32 mouse cellular contexts compared by ENCODE assay signal in genomic region chr1:56822735-56823134, GRCm38 (mm10).
"Had no signal": no experiment of that assay in that cellular context is flagged by ENCODE, and none has a peak within 500 bp of the region (broad histone marks: within the 10 kb centered on the region; RNA-seq: fewer than 3 reads in every experiment).

No protein-coding gene starts in this region.

- H3K4me2 ChIP-seq: limb, embryonic 12.5 days; limb, embryonic 13.5 days; limb, embryonic 15.5 days; liver, embryonic 11.5 days; liver, embryonic 12.5 days; liver, embryonic 13.5 days; liver, embryonic 15.5 days; lung, embryonic 14.5 days; lung, embryonic 15.5 days; midbrain, embryonic 11.5 days; midbrain, embryonic 12.5 days; midbrain, embryonic 13.5 days; midbrain, embryonic 15.5 days; neural tube, embryonic 12.5 days had no signal

- ATAC-seq: liver, embryonic 12.5 days; liver, postnatal 0 days; lung, postnatal 0 days; midbrain, embryonic 13.5 days; midbrain, embryonic 15.5 days; midbrain, embryonic 16.5 days had no signal

- H3K27ac ChIP-seq: limb, embryonic 10.5 days; limb, embryonic 12.5 days; limb, embryonic 13.5 days; limb, embryonic 15.5 days; liver, embryonic 12.5 days; liver, embryonic 13.5 days; liver, embryonic 14.5 days; liver, embryonic 15.5 days; lung, embryonic 15.5 days; macrophage; midbrain, embryonic 10.5 days; midbrain, embryonic 12.5 days; midbrain, embryonic 13.5 days; midbrain, embryonic 15.5 days; neural tube, embryonic 12.5 days had no signal

- DNase-seq: left cerebral cortex, postnatal 4 days; liver; liver, embryonic 13.5 days; liver, postnatal 0 days; lung, adult 18-20 months; lung, adult 2 months; lung, embryonic 14.5 days; lung, postnatal 10 days; lung, postnatal 14 days; lung, postnatal 36 days; lung, postnatal 4 days; midbrain, embryonic 14.5 days had no signal

- H3K9me3 ChIP-seq: limb, embryonic 10.5 days; limb, embryonic 12.5 days; limb, embryonic 13.5 days; limb, embryonic 15.5 days; liver, embryonic 12.5 days; liver, embryonic 13.5 days; liver, embryonic 15.5 days; lung, embryonic 15.5 days; megakaryocyte, embryonic 14.5 days; midbrain, embryonic 10.5 days; midbrain, embryonic 12.5 days; midbrain, embryonic 13.5 days; midbrain, embryonic 15.5 days; neural tube, embryonic 12.5 days had no signal

- H3K27me3 ChIP-seq: limb, embryonic 12.5 days; limb, embryonic 13.5 days; limb, embryonic 15.5 days; liver, embryonic 12.5 days; liver, embryonic 13.5 days; liver, embryonic 15.5 days; lung, embryonic 15.5 days; megakaryocyte, embryonic 14.5 days; midbrain, embryonic 12.5 days; midbrain, embryonic 13.5 days; midbrain, embryonic 15.5 days; neural tube, embryonic 12.5 days had no signal

- H3K36me3 ChIP-seq: limb, embryonic 10.5 days; limb, embryonic 12.5 days; limb, embryonic 13.5 days; limb, embryonic 15.5 days; liver, embryonic 12.5 days; liver, embryonic 13.5 days; liver, embryonic 15.5 days; lung, embryonic 15.5 days; midbrain, embryonic 10.5 days; midbrain, embryonic 12.5 days; midbrain, embryonic 13.5 days; midbrain, embryonic 15.5 days; neural tube, embryonic 12.5 days had no signal

- H3K4me1 ChIP-seq: limb, embryonic 13.5 days; limb, embryonic 15.5 days; liver, embryonic 12.5 days; liver, embryonic 13.5 days; liver, embryonic 15.5 days; lung, embryonic 15.5 days; megakaryocyte, embryonic 14.5 days; midbrain, embryonic 10.5 days; midbrain, embryonic 12.5 days; midbrain, embryonic 13.5 days; midbrain, embryonic 15.5 days; neural tube, embryonic 12.5 days had no signal

- H3K4me3 ChIP-seq: limb, embryonic 10.5 days; limb, embryonic 12.5 days; limb, embryonic 13.5 days; limb, embryonic 15.5 days; liver, embryonic 12.5 days; liver, embryonic 13.5 days; liver, embryonic 15.5 days; lung, embryonic 15.5 days; megakaryocyte, embryonic 14.5 days; midbrain, embryonic 10.5 days; midbrain, embryonic 12.5 days; midbrain, embryonic 13.5 days; midbrain, embryonic 15.5 days; myocyte; neural tube, embryonic 12.5 days had no signal

- H3K9ac ChIP-seq: limb, embryonic 12.5 days; limb, embryonic 13.5 days; limb, embryonic 15.5 days; liver, embryonic 12.5 days; liver, embryonic 13.5 days; liver, embryonic 14.5 days; liver, embryonic 15.5 days; liver, postnatal 0 days; lung, embryonic 14.5 days; lung, embryonic 15.5 days; midbrain, embryonic 12.5 days; midbrain, embryonic 13.5 days; midbrain, embryonic 15.5 days; neural tube, embryonic 12.5 days had no signal
